Mouse (Mus musculus) forebrain, embryonic 11.5 days (tissue): ENCODE measurements around the gene Dnph1. TPM values are rescaled to one million over a fixed set of nuclear protein-coding genes. Genes with fewer than 3 reads are reported as not detected.

ENCODE experiments used
- ATAC-seq: fragments of 200-750 bp; cut with Nextera tagmentation; replicated peaks from 2 replicates; pipeline ENCODE4 v1.8.0; 2017; ENCODE audit warnings: moderate TSS enrichment; ENCODE audit not compliant: low FRiP score
- DNase-seq: peaks from one replicate; pipeline ENCODE4 v3.0.0-alpha.2; 2017; ENCODE audit warnings: low spot score
- H3K27ac ChIP-seq: fragments of 300-500 bp; sonication (generic); 2 replicates; pipeline ENCODE4 v1.5.1; 2014; ENCODE audit warnings: low read depth, low read length
- H3K27me3 ChIP-seq: fragments of 300-500 bp; sonication (generic); 2 replicates; pipeline ENCODE4 v1.6.1; 2014; ENCODE audit warnings: mild to moderate bottlenecking, low read length, mixed read lengths; ENCODE audit not compliant: control insufficient read depth, insufficient read depth
- H3K36me3 ChIP-seq: fragments of 300-500 bp; sonication (generic); 2 replicates; pipeline ENCODE4 v1.6.1; 2014; ENCODE audit warnings: mild to moderate bottlenecking, low read length, moderate library complexity, mixed read lengths; ENCODE audit not compliant: control insufficient read depth, insufficient read depth
- H3K4me1 ChIP-seq: fragments of 300-500 bp; sonication (generic); replicated peaks from 2 replicates; pipeline ENCODE4 v1.6.1; 2014; ENCODE audit warnings: low read length, mixed read lengths; ENCODE audit not compliant: control insufficient read depth, insufficient read depth
- H3K4me2 ChIP-seq: fragments of 300-500 bp; sonication (generic); 2 replicates; pipeline ENCODE4 v1.6.1; 2014; ENCODE audit warnings: low read depth, mild to moderate bottlenecking, low read length, moderate library complexity, mixed read lengths; ENCODE audit not compliant: severe bottlenecking
- H3K4me3 ChIP-seq: fragments of 300-500 bp; sonication (generic); 2 replicates; pipeline ENCODE4 v1.5.1; 2014; ENCODE audit warnings: low read depth, low read length
- H3K9ac ChIP-seq: fragments of 300-500 bp; sonication (generic); 2 replicates; pipeline ENCODE4 v1.6.1; 2014; ENCODE audit warnings: low read length
- H3K9me3 ChIP-seq: fragments of 300-500 bp; sonication (generic); 2 replicates; pipeline ENCODE4 v1.6.1; 2016; ENCODE audit warnings: low read length, mixed read lengths; ENCODE audit not compliant: control insufficient read depth
- WGBS: fragments of 180-500 bp; shearing (Covaris S2); extraction: QIAGEN DNeasy Blood & Tissue Kit; methylation state at CpG from one replicate; pipeline ENCODE4 v1.1.7; 2014; 5-methylcytosine and 5-hydroxymethylcytosine counted together
- polyA plus RNA-seq: library from polyadenylated mRNA; unstranded; fragments of >200 nt; fragmentation: Nextera tagmentation; extraction: Ambion mirVana; gene quantifications from 2 replicates; pipeline ENCODE4 v1.2.1, GENCODE M21; 2014

Gene Dnph1
- 87.6 and 89.0 TPM in 2 replicates for polyA plus RNA-seq

DNA sequence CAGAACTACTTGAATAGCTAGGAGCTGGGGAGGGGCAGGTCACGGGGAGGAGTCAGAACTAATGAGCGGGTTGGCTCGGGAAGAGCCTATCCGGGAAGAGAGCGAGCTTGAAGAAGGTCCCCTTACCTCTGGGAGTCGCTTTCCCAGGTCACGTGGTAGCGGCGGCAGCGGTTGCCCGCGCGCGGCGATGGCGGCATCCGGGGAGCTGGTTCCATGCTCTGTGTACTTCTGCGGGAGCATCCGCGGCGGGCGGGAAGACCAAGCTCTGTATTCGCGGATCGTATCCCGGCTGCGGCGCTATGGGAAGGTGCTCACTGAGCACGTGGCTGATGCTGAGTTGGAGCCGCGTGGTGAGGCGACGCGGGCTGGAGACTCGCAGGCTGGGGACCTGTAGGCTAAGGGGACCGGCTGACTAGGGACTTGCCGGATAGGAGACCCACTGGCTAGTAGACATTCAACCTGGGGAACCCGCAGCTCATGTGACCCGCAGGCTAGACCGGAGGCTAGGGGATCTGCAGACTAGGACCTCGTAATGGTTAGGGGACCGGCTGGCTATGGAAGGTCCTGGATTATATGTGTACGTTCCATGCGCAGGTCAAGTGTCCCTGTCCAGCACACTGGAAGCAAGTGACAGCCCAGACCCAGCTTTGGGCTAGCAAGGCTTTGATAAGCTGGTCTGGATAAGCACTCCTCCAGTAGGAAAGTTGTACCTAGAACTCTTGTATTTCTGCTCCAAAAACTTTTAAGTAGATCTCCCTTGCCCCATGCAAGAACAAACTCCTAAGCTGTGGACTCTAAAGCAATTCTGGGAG is at the start of gene Dnph1:
Dnph1 (plus strand) TSS at position 89 of the 812 bp plus-strand sequence.
- Histone ChIP-seq H3K9ac (peak within 1 kb of the TSS; percentile 69), H3K4me1 (peaks cover 3% of the 10 kb centered on the region; the same call in 1 of the 2 replicates), H3K9me3 (no peaks in the 10 kb centered on the region), H3K27me3 (0 out of 2 replicates have a peak, but pooled peaks cover 3% of the 10 kb centered on the region), H3K36me3 (no peaks in the 10 kb centered on the region; the same call in 1 of the 2 replicates), H3K27ac (no peak within 1 kb of the TSS), H3K4me2 (peak within 1 kb of the TSS; percentile 79), H3K4me3 (peak within 1 kb of the TSS; percentile 55)
- ATAC-seq (peak; percentile 98), DNase-seq (peak; percentile 93)
- under 1% methylated on average over 44 of the region's 44 CpGs for WGBS

- H3K4me1 ChIP-seq: peaks cover 29% of the 10 kb centered on the region
- no peak overlapping the region for H3K9ac ChIP-seq
- H3K4me3 ChIP-seq: no peak overlapping the region
- WGBS: 26% methylated on average over 5 of the region's 5 CpGs
- peaks cover 23% of the 10 kb centered on the region for H3K27me3 ChIP-seq
- no peak overlapping the region for H3K4me2 ChIP-seq
- H3K27ac ChIP-seq: no peak overlapping the region
- no peaks in the 10 kb centered on the region for H3K36me3 ChIP-seq
- no peaks in the 10 kb centered on the region for H3K9me3 ChIP-seq
- no peak for DNase-seq
- no peak for ATAC-seq
These were observed 43.8 kb upstream of the Dnph1 start for GRCm38 (mm10) chr17:46452683-46453082.

DNA sequence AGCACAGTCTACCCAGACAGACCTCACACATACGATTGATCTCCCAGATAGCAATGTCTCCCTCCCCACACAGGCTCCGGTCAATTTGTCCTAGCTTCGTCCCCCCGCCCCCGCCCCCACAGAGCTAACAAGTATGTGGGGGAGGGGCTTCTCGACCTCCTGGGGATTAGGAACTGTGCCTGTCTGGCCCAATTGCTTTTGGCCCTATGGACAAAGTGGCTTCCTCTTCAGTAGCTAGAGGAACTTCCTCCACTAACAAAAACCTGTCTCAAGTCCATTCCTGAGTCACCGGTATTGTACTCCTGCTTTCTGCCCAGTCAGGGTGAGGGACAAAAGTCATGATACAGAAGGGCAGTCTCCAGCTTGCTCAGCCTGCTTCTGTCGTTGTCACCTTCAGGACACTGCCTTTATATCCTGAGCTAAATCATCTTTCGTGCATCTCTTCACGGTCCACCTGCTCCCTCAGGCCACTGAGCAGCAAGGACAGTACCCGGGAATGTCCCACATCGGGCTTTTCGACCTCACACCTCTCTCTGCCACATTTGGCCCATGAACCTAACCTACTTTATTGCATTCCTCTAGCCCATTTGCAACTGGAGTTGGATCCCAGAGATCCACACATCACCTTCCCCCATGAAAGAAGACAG is 43.1 kb upstream of the Dnph1 start:
- H3K4me3 ChIP-seq: no peak overlapping the region
- no peak overlapping the region for H3K27ac ChIP-seq
- 6% methylated on average over 13 of the region's 13 CpGs for WGBS
- peak overlapping the region; percentile 71; the same call in 1 of the 2 replicates for H3K4me2 ChIP-seq
- peaks cover 29% of the 10 kb centered on the region for H3K4me1 ChIP-seq
- ATAC-seq: no peak
- no peaks in the 10 kb centered on the region for H3K9me3 ChIP-seq
- H3K27me3 ChIP-seq: peaks cover 23% of the 10 kb centered on the region
- H3K9ac ChIP-seq: no peak overlapping the region
- no peak for DNase-seq
- H3K36me3 ChIP-seq: no peaks in the 10 kb centered on the region

- no peak for DNase-seq
- ATAC-seq: no peak
- Histone ChIP-seq H3K27me3 (peaks cover 23% of the 10 kb centered on the region), H3K27ac (peak overlapping the region; percentile 12; the same call in 1 of the 2 replicates), H3K36me3 (no peaks in the 10 kb centered on the region), H3K4me3 (peak overlapping the region; percentile 33), H3K4me2 (peak overlapping the region; percentile 71), H3K9me3 (no peaks in the 10 kb centered on the region), H3K4me1 (peaks cover 29% of the 10 kb centered on the region), H3K9ac (peak overlapping the region; percentile 29; the same call in 1 of the 2 replicates)
- WGBS: 3% methylated on average over 26 of the region's 26 CpGs
These were observed 42.5 kb upstream of the Dnph1 start for GRCm38 (mm10) chr17:46453970-46454411.

DNA sequence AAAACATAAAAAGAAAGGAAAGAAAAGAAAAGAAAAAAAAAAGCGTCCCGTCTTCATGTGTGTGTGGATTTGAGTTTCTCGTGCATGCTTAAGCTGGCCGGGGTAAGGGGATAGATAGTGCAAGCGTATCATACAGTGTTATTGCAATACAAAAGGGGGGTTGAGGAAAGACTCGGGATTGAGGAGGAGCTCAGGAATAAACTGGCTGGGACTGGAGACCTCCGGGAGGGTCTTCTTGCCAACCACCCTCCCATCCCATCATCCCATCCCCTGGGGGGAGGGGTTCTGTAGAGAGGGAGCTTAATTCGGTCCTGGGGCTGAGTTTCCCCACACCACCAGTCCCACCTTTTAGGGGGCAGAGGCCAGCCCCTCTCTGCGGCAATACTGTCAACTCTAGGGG is 42.0 kb upstream of the Dnph1 start:
- Histone ChIP-seq H3K9ac (peak overlapping the region; percentile 52), H3K9me3 (no peaks in the 10 kb centered on the region), H3K4me2 (peak overlapping the region; percentile 71), H3K4me3 (peak overlapping the region; percentile 33), H3K27me3 (peaks cover 25% of the 10 kb centered on the region), H3K27ac (no peak overlapping the region), H3K4me1 (peaks cover 29% of the 10 kb centered on the region), H3K36me3 (no peaks in the 10 kb centered on the region)
- no peak for DNase-seq
- ATAC-seq: no peak
- WGBS: 3% methylated on average over 9 of the region's 9 CpGs

DNA sequence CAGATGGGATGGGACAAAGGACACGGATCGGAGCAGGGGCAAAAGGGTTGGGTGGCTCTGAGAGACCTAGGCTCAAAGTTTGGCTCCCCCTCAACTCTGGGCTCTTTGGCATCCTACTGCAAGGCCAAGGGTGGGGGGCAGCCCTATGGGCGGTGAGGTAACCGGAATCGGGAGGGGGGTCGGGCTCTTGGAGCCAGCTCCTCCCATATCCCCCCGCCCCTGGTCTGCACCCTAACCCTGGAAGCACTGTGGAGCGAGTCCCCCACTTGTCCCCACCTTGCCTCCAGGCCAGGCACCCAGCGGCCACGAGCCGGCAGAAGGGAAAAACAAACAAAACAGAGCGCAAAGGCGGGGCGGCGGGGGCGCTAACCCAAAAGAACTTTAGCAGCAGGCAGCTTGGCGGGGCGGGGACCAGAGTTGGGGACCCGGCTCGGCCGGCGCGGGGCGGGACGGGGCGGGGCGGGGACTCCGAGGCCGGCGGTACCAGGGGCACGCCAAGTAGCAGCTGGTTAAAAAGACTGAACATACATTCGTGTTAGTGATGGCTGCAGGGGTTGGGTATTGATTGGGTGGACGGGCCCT is 41.3 kb upstream of the Dnph1 start:
- Histone ChIP-seq H3K4me2 (peak overlapping the region; percentile 71), H3K4me1 (peaks cover 29% of the 10 kb centered on the region), H3K36me3 (no peaks in the 10 kb centered on the region), H3K9ac (peak overlapping the region; percentile 52), H3K4me3 (peak overlapping the region; percentile 33), H3K9me3 (no peaks in the 10 kb centered on the region), H3K27ac (no peak overlapping the region), H3K27me3 (peaks cover 27% of the 10 kb centered on the region)
- WGBS: under 1% methylated on average over 33 of the region's 33 CpGs
- DNase-seq (peak; percentile 82), ATAC-seq (peak; percentile 61)

DNA sequence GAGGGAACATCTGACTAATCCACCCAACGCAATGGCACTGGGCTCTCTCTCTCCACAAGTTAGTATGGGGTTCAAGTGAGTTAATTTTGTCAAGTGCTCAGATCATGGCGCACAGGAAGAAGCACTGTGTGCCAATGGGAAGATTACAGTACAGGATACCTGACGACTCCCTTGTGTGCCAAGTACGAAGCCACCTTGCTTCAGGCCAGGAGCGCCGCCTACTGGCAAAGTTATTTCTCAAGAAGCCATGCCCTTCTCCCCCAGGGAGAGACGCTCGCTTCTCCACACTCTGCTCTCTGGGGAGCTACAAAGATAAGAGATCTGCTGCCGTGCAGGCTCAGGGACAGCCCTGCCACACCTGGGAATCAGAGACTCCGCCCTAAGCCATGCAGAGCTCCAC is 38.7 kb upstream of the Dnph1 start:
- no peaks in the 10 kb centered on the region for H3K36me3 ChIP-seq
- H3K9ac ChIP-seq: no peak overlapping the region
- no peak overlapping the region for H3K4me2 ChIP-seq
- DNase-seq (no peak), ATAC-seq (no peak)
- peaks cover 37% of the 10 kb centered on the region for H3K27me3 ChIP-seq
- no peaks in the 10 kb centered on the region for H3K9me3 ChIP-seq
- H3K27ac ChIP-seq: no peak overlapping the region
- WGBS: 19% methylated on average over 10 of the region's 10 CpGs
- peaks cover 33% of the 10 kb centered on the region for H3K4me1 ChIP-seq
- H3K4me3 ChIP-seq: no peak overlapping the region

GRCm38 (mm10) chr17:46458439-46458838 is 38.1 kb upstream of the Dnph1 start:
- no peak for DNase-seq
- H3K36me3 ChIP-seq: no peaks in the 10 kb centered on the region
- peaks cover 29% of the 10 kb centered on the region for H3K4me1 ChIP-seq
- H3K4me3 ChIP-seq: no peak overlapping the region
- no peaks in the 10 kb centered on the region for H3K9me3 ChIP-seq
- H3K4me2 ChIP-seq: no peak overlapping the region
- H3K27ac ChIP-seq: no peak overlapping the region
- no peak overlapping the region for H3K9ac ChIP-seq
- H3K27me3 ChIP-seq: peaks cover 33% of the 10 kb centered on the region
- ATAC-seq: no peak
- 47% methylated on average over 3 of the region's 3 CpGs for WGBS
